Mouse (Mus musculus): Measurements from ENCODE around the gene Olfr412.

Olfr412 gene

DNA sequence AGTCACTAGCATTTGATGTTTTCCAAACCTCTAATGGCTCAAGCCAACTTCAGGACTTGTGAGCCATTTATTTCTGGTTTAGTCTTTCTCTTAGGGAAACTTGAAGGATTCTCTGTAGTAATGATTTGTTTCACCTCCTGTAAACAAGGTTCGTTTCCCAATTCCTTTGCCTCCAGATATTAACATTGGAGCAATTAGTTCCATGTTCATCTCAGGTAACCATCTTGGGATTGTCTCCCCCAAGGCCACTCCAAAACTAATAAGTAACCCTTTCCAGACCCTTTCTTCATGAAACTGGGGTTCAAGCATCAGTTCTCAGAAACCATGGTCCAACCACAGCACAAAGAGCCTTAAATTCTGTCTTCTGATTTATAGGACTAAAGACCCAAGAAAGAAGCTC lies at the start of gene Olfr412:
TSS of gene Olfr412 (plus strand) at position 301 of the 400 bp plus-strand sequence.
- no peak for DNase-seq (ENCODE audit: inconsistent age in 2 of 2, low spot score in 1 of 2)

- no peak for DNase-seq (ENCODE audit: inconsistent age in 2 of 2, low spot score in 1 of 2)
Measured at GRCm38 (mm10) chr11:74326044-74326443, 35.8 kb upstream of the Olfr412 start.

GRCm38 (mm10) chr11:74328781-74329180 lies 33.1 kb upstream of the Olfr412 start:
- no peak for DNase-seq (ENCODE audit: inconsistent age in 2 of 2, low spot score in 1 of 2)

DNA sequence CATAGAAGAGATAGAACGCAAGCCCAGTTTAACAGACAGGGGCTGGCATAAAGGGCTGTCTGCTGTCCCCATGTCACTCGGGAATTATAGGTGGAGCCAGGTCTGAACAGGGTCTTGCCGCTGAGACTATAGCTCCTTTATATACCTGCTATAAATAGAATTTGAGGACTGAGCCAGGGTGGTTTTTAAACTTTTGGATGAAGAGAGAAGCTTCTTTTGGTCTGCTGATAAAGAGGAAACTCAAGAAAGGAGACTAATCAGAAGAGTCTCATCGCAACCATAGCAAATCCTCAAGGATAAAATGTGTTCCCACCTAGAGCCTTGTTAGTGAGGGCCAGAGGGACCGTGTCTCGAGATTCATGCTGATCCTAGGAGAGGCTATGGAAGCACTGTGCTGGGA lies 23.9 kb upstream of the Olfr412 start, which contains the start of gene Olfr410:
TSS of gene Olfr410 (minus strand) at position 101 of the 400 bp plus-strand sequence.
- no peak for DNase-seq (ENCODE audit: inconsistent age in 2 of 2, low spot score in 1 of 2)

- DNase-seq (ENCODE audit: inconsistent age in 2 of 2, low spot score in 1 of 2) = no peak
Measured at GRCm38 (mm10) chr11:74352550-74352949, 9.3 kb upstream of the Olfr412 start, which contains the start of gene Olfr411. Gene Olfr411, minus strand, starts transcription at chr11:74352650.

DNA sequence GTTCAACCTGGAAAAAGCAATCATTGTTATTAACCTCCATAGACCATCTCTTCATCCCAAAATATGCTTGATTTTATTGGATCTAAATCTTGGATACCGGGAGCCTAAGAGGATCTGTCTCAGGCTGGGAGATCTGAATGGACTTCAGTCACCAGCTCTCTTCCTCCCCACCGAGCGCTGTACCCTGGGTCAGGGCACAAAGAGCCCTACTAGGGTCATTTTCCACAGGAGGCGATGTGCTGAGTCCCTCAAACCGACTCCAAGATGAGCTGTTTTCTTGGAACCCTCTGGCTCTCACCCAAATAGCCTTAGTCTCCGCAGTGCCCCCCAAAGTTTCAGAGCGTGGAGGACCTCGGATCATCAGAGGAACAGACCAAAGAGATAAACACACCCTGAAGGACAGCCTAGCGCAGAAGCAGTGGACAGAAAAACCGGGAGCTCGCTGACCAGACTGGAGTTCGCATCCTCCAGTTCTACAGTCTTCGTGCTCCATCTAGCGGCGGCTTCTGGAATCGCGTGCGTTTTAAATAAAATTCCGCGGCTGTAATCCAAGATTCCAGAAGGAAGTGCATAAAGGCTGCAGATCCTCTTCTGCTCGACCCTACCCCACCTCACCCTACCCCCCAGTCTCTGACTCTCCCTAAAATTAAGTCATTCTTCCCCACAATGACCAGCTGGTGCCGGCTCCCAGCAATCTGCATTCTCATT lies 9.7 kb downstream of the Olfr412 start:
- peak; percentile 60 to 90 for DNase-seq (ENCODE audit: inconsistent age in 2 of 2, low spot score in 1 of 2)

DNA sequence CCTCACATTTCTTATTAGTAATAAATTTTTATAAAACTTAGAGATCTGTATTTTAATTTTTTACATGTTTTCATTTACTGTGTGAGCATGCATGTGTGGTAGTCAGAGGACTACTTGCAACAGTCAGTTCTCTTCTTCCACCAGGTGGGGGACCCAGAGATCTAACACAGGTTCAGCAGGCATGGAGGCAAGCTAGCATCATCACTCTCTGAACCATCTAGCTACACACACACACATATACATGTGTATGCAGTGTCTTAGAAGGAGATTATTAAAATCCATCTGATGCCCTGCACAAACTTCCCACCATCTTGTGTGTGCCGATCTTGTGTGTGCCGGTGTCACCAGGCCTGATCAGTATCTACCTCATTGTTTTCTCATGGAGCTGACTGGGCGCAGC lies 15.0 kb downstream of the Olfr412 start:
- DNase-seq (ENCODE audit: inconsistent age in 2 of 2, low spot score in 1 of 2) = peak; percentile 32 to 81

GRCm38 (mm10) chr11:74379166-74379873 lies 17.5 kb downstream of the Olfr412 start:
- peak; percentile 29 to 68 for DNase-seq (ENCODE audit: inconsistent age in 2 of 2, low spot score in 1 of 2)

DNA sequence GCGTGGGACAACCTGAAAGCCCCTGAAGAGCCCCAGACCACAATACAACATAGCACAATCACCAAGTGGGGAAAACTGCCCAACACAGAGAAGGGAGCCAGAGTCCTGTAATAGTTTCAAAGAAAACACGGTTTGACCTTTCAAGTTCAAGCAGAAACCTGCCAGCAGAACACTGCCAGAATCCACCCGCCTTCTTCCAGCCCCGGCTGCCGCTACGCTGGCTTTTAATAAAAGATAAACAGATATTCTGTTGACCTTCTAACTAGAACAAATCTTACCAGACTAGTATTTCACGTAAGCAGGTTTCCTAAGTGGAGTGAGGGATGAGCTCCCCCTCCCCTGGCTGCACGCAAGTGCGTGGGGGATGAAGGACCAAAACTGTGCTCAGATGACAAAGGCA lies 23.8 kb downstream of the Olfr412 start:
- DNase-seq (ENCODE audit: inconsistent age in 2 of 2, low spot score in 1 of 2) = peak; percentile 42 to 74

- no peak for DNase-seq (ENCODE audit: inconsistent age in 2 of 2, low spot score in 1 of 2)
Measured at GRCm38 (mm10) chr11:74387203-74387602, 25.3 kb downstream of the Olfr412 start.

- no peak for DNase-seq (ENCODE audit: inconsistent age in 2 of 2, low spot score in 1 of 2)
Measured at GRCm38 (mm10) chr11:74391899-74392298, 30.0 kb downstream of the Olfr412 start.

DNA sequence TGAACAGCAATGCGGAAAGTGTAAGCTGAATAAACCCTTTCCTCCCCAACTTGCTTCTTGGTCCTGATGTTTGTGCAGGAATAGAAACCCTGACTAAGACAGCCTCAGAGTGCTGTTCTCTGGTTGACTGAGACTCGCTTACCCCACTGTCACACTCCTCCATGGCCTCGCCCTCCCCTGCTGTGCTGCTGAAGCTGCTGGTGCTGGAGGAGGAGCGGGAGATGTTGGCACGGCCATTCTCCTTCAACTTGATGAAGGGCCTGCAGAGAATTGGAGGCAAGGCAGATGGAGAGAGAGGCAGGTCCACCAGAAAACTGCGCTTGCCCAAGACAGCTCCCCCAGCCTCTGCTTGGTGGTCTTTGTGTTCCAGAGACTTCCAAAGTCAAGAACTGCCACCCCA lies 31.0 kb downstream of the Olfr412 start:
- no peak for DNase-seq (ENCODE audit: inconsistent age in 2 of 2, low spot score in 1 of 2)

DNA sequence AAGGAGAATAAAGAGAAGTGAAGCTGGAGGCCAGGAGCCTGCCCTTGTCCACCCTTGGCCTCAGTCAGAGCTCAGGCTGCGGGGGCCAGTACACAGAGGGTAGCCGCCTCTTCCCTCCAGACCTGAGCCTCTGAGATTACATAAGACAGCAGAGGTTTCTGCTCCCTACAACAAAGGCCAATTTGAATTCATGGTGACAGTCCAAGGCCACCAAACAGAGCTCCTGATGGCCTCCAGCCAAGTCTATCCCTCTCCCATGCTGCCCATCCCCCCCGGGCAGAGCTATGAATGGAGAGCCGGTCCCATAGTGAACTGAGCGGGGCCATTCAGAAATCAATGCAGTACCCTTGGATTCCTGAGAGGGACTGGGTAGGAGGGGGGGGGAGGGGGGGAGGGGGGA lies 31.6 kb downstream of the Olfr412 start:
- DNase-seq (ENCODE audit: inconsistent age in 2 of 2, low spot score in 1 of 2) = peak; percentile 69 to 84

DNA sequence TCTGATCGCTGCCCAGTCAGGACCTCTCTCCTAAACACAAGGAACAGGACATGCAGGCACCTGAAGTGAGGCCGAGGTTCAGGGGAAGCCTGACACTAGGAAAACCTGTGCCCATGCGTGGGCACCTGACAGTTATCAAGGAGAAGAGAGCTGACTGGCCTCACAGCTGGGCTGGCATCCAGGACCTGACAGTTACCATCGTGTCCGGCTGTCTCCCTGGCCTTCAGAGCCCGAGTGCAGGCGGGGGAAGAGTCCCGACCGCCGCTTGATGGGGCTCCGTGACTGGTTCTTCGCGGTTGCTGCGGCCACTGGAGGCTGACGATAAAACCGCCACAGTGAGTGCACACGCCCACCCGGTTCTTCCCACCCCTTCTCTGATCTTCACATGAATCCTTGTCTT lies 33.7 kb downstream of the Olfr412 start:
- DNase-seq (ENCODE audit: inconsistent age in 2 of 2, low spot score in 1 of 2) = peak; percentile 53 to 80

DNA sequence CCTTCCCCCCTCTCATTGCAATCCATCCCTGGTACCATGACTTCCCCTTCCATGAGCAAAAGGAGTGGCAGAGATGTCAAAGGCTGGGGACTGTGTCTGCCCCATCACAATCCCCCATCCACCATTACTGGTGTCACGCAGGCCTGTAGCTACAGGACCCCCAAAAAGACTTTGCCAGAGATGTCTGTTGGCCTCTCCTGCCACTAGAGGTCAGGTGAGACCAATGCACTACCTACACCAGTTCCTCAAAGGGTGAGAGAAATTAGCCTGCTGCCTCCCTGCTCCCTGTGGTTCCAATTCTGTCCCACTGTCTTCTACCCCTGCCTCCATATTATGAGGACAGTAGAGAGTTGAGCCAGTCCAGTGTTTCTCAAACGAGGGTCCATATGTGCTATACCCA lies 40.3 kb downstream of the Olfr412 start:
- peak in 1 of 2 experiments; percentile 52 for DNase-seq (ENCODE audit: inconsistent age in 2 of 2, low spot score in 1 of 2)

DNA sequence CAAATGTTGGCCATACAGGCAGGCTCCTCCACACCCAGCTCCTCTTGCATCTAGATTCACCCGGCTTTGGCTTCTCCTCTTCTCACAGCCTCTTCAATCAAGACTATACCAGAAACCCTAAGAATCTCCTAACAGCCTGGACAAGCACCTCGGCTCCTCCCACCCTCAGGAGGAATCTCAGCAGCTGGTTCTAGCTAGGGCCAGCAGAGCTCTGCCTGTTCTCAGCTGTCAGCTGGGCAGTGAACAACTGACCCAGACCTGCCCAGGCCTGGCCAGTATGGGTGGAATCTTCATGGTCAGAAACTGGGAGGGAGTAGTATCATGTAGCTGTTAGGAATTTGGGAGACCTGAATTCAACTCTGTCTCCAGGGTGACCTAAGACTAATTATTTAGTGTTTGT lies 42.3 kb downstream of the Olfr412 start:
- DNase-seq (ENCODE audit: inconsistent age in 2 of 2, low spot score in 1 of 2) = no peak

- no peak for DNase-seq (ENCODE audit: inconsistent age in 2 of 2, low spot score in 1 of 2)
Measured at GRCm38 (mm10) chr11:74405201-74405600, 43.3 kb downstream of the Olfr412 start.

GRCm38 (mm10) chr11:74408587-74409446 lies 46.9 kb downstream of the Olfr412 start:
- peak; percentile 96 to 98 for DNase-seq (ENCODE audit: inconsistent age in 2 of 2, low spot score in 1 of 2)

GRCm38 (mm10) chr11:74409447-74409754 lies 47.5 kb downstream of the Olfr412 start:
- no peak for DNase-seq (ENCODE audit: inconsistent age in 2 of 2, low spot score in 1 of 2)

DNA sequence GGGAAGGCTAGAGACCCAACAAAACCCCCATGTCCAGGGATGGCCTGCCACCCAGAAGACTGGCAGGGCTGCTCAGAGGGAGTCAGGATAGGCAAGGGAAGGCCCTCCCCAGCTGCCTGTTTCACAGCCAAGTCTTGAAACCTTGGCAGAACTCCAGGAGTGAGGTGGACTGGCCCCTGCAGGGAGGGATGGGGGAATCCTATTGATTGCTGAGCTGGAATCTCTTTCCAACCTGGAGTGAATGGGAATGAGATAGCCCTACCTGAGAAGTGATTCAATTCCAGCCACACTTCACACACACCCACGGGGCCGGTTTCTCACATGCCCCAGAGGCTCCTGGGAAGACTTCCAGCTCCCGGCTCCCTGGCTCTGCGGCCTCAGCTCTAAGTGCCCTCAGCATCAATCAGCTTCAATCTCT lies 47.9 kb downstream of the Olfr412 start:
- peak; percentile 67 to 89 for DNase-seq (ENCODE audit: inconsistent age in 2 of 2, low spot score in 1 of 2)

DNA sequence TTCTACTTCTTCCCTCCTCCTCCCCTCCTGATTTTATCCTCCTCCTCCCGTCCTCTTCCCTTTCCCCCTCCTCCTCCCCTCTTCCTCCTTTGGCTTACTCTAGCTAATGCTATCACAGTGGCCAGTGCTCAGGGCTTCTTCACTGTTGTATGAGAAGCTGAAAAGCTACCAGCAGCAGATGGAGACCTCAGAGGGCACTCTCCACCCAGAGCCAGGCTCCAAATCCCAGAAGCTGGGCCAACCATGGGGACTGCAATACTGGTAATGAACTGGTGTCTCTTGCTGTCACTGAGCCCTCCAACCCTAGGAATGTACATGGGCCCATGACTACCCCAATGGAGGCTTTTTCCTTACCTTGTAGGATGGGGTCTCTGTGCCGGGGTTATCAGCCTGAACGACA lies 50.1 kb downstream of the Olfr412 start:
- no peak for DNase-seq (ENCODE audit: inconsistent age in 2 of 2, low spot score in 1 of 2)

GRCm38 (mm10) chr11:74412462-74412861 lies 50.6 kb downstream of the Olfr412 start:
- no peak for DNase-seq (ENCODE audit: inconsistent age in 2 of 2, low spot score in 1 of 2)
